Comparison of ENCODE assay signal across 8 mouse cellular contexts in genomic region chr9:106306662-106307351, GRCm38 (mm10). TPM values are rescaled to one million over a fixed set of nuclear protein-coding genes. Genes with fewer than 3 reads are reported as not detected.
A peak's percentile ranks its signal among the peaks of the same experiment; 100 is the strongest.
DNase-seq lines count a peak whose midpoint lies in the region; ATAC-seq and TF ChIP-seq lines count a peak whose summit lies in the region.

No protein-coding gene starts in this region.

- TF ChIP-seq EP300 in lung, postnatal 0 days (IDR thresholded peaks at IDR 0.05), result no peak

- no peaks in the 10 kb centered on the region; the same call in none of the 2 replicates for H3K36me3 ChIP-seq in forebrain, embryonic 12.5 days (replicated peaks)
- no peaks in the 10 kb centered on the region for H3K36me3 ChIP-seq in lung, postnatal 0 days (ENCODE audit: insufficient read depth, low read length)

- H3K27ac ChIP-seq in forebrain, embryonic 12.5 days, result no peak overlapping the region
- peak overlapping the region; percentile 74 for H3K27ac ChIP-seq in layer of hippocampus, adult 2 months
- no peak overlapping the region for H3K27ac ChIP-seq in lung, postnatal 0 days (ENCODE audit: low read length)

- no peaks in the 10 kb centered on the region for H3K9me3 ChIP-seq in forebrain, embryonic 12.5 days
- no peaks in the 10 kb centered on the region for H3K9me3 ChIP-seq in lung, postnatal 0 days (ENCODE audit: low read length)

- H3K4me1 ChIP-seq in forebrain, embryonic 12.5 days, result 0 out of 2 replicates have a peak, but pooled peaks cover 3% of the 10 kb centered on the region
- H3K4me1 ChIP-seq in lung, postnatal 0 days (ENCODE audit: insufficient read depth, low read depth, low read length), result no peaks in the 10 kb centered on the region; the same call in 1 of the 2 replicates

- DNase-seq in ES-CJ7 (ENCODE audit: low read depth, low spot score), result peak; percentile 38
- peak; percentile 56 for DNase-seq in c-Kit-positive CD71-negative TER-119-negative erythroid progenitor cells, embryonic 14.5 days (ENCODE audit: low read depth)
- DNase-seq in heart, postnatal 4 days, result peak; percentile 86
- DNase-seq in layer of hippocampus, adult 2 months (ENCODE audit: low spot score in 2 of 2), result peak; percentile 77 to 86
- peak; percentile 81 for DNase-seq in lung, postnatal 0 days (ENCODE audit: low spot score)
- peak; percentile 52 for DNase-seq in ovary, postnatal 10 days (ENCODE audit: low spot score)
- DNase-seq in thymus, postnatal 36 days, result peak; percentile 55 to 67

- no peak overlapping the region for H3K9ac ChIP-seq in forebrain, embryonic 12.5 days
- H3K9ac ChIP-seq in lung, postnatal 0 days (replicated peaks; ENCODE audit: low read depth), result no peak overlapping the region

- H3K4me3 ChIP-seq in forebrain, embryonic 12.5 days (replicated peaks), result no peak overlapping the region
- H3K4me3 ChIP-seq in layer of hippocampus, adult 2 months, result no peak overlapping the region
- H3K4me3 ChIP-seq in lung, postnatal 0 days (ENCODE audit: low read depth, low read length), result no peak overlapping the region

- 45% methylated on average over 8 of the region's 8 CpGs for WGBS in forebrain, embryonic 12.5 days
- WGBS in lung, postnatal 0 days, result 48% methylated on average over 8 of the region's 8 CpGs

- peak; percentile 97 for TF ChIP-seq CTCF in layer of hippocampus, adult 2 months (conservative IDR thresholded peaks at IDR 0.05)
- TF ChIP-seq CTCF in lung, postnatal 0 days (IDR thresholded peaks at IDR 0.05), result peak; percentile 95

- peak; percentile 60 for ATAC-seq in forebrain, embryonic 12.5 days (ENCODE audit: low FRiP score)
- ATAC-seq in lung, postnatal 0 days, result peak; percentile 42

- H3K4me2 ChIP-seq in forebrain, embryonic 12.5 days, result no peak overlapping the region
- H3K4me2 ChIP-seq in lung, postnatal 0 days (replicated peaks; ENCODE audit: low read depth, low read length), result no peak overlapping the region

- no peaks in the 10 kb centered on the region for H3K27me3 ChIP-seq in forebrain, embryonic 12.5 days
- H3K27me3 ChIP-seq in lung, postnatal 0 days (replicated peaks; ENCODE audit: insufficient read depth, low read length), result no peaks in the 10 kb centered on the region

RNA-seq across cellular contexts. Expression of gene Poc1a, which starts 25.9 kb away (rescaled TPM):
- 23.4 and 23.8 TPM in 2 replicates for polyA plus RNA-seq in forebrain, embryonic 12.5 days (2016; fragmentation: Nextera tagmentation; extraction: Ambion mirVana)
- 10 to 100 TPM; 17.0 to 19.3 TPM for total RNA-seq in heart, postnatal 4 days (2021)
- total RNA-seq in layer of hippocampus, adult 2 months (2021), result 10 to 100 TPM in 1 of 2 experiments, 1 to 10 TPM in 1; 8.6 to 14.5 TPM
- polyA plus RNA-seq in lung, postnatal 0 days (2015; fragmentation: Nextera tagmentation; extraction: Ambion mirVana), result 9.7 and 9.9 TPM in 2 replicates

RNA-seq across cellular contexts. Expression of gene Alas1, which starts 58.4 kb away (rescaled TPM):
- polyA plus RNA-seq in forebrain, embryonic 12.5 days (2016; fragmentation: Nextera tagmentation; extraction: Ambion mirVana), result 78.0 and 79.0 TPM in 2 replicates
- total RNA-seq in heart, postnatal 4 days (2021), result 100 to 1,000 TPM; 404 to 423 TPM
- total RNA-seq in layer of hippocampus, adult 2 months (2021), result 100 to 1,000 TPM; 149 to 154 TPM
- 292 and 310 TPM in 2 replicates for polyA plus RNA-seq in lung, postnatal 0 days (2015; fragmentation: Nextera tagmentation; extraction: Ambion mirVana)
